Mouse (Mus musculus) lung, postnatal 36 days (tissue): ENCODE results near the gene Mrpl12.

Source experiments
- DNase-seq: peaks from one replicate; pipeline ENCODE4 v3.0.0; 2022; ENCODE audit warnings: mixed read lengths

The Mrpl12 gene

DNA sequence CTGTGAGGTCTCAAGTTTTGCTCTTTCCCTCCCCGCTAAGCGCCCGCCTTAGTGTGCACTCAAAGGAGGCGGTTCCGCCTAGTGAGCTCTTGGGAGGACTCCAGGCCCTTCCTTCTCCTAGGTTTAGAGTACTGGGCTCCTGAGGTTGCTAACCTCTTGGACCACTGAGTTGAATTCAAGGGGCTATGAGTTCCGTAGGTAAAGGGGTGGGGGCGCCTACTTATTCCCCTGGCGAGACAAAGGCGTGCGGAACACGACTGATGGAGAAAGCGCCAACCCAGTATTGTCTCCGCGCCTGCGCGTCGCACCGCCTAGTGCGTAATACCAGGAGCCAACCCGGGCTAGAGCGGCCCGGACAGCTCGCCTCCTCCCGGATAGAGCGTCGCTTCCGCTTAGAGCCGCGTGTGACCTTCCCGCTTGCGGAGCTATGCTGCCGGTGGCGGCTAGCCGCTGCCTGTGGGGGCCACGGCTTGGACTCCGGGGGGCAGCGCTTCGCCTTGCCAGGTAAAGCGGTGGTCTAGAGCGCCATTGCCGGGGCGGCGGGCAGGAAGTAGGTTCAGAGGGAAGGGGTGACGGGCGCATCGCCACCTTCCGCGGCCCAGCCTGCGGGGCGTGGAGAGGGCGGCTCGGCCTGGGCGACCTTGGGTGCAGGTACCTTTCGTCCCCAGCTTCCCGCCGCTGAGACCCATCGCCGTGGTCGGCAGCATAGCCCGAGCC lies at the start of gene Mrpl12:
TSS of gene Mrpl12 (plus strand) at position 349 of the 717 bp plus-strand sequence.
- peak; percentile 92 for DNase-seq

DNA sequence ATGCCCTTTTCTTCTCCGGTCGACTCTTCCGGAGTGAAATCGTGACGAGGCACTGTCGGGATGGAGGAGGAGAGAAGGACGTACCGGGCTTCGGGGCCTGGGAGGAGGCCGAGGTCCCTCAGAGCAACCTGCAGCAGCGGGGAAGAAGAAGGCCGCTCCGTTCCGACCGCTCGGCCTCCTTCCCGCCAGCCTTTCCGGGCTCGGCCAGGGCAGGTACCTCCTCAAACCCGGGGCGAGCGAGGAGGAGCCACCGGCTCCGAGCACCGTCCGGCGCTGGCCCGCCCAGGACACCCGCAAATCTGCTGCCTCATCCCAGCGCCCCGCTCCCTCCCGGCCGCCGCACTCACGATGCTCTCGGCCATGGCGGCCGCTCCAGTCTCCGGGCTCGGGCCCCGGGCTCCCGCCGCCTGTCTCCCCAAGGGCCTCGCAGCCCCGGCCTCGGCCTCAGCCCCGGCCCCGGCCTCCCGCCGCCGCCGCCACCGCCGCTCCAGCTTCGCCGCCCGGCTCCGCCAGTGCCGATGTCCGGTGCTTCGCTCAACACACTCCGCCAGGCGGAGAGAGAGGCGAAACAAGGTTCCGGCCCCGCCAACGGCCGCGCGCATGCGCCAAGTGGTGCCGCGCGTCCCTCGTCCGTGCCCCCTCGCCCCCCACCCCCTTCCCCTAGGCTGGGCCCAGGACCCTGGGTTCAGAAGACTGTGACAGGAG lies 47.1 kb upstream of the Mrpl12 start, which contains the start of gene Nploc4:
TSS of gene Nploc4 (minus strand) at position 557 of the 705 bp plus-strand sequence.
- DNase-seq: peak; percentile 87

DNA sequence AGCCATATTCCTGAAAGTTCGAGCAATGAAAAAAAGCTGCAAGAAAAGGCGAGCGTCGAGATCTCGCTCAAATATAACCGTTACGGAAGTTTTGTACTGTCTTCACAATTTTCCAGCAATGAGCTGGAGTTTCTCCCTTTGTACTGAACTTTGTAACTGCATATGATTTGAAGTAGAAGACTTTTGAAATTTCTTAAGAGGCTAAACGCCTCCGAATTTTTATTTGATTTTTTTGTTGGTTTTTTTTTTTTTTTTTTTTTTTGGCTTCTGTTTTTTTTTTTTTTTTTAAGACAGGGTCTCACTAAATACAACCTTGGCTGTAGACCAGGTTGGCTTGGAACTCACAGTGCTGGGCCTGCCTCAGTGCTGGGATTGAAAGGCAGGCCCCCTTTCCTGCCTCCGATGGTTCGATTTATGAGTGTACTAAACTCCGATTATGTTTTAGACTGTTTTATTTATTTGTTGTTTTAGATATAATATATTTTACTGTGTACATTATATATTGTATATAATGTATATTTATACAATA lies 46.5 kb upstream of the Mrpl12 start:
- DNase-seq: no peak

DNA sequence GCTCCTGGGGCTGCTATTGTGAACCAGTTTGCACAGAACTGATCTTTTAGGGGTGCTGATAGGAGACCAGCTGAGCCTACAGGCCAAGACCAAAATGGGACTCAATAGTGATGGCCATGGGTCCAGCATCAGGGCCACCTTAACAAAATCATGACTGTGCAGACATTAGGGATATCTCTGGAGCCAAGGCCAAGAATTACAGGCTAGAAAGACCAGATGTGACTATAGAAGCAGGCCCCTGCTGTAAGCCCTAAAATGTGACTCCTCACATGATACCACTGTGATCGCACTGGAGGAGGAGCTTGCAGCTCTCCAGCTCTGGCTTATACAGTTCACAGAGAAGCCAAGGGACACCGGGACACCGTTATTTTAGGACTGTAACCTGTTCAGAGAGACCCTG lies 42.1 kb upstream of the Mrpl12 start, which contains the start of gene Tspan10:
TSS of gene Tspan10 (plus strand) at position 301 of the 400 bp plus-strand sequence.
- no peak for DNase-seq

DNA sequence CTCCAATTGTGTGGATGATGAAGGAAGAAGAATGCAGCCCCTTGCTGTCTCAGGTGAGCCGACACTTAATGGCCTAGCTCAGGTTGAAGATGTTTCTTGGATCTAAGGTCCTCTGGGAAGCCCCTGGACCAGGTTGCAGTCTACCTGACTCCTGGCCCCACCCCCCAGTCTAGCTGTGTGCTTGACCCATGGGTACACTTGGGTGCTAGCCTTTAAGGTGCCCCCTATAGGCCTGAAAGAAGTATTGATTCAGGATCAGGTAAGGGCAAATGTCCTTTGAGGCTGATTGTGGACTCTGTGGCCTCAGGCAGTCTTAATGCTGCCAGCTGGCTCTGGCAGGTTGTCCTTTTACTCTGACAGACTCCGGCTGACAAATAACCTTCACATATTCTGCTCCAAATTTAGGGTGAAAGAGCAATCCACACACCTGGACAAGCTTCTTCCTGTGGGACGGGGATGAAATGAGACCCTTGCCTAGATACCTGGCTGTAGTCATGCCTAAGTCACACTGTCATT lies 41.6 kb upstream of the Mrpl12 start:
- DNase-seq: no peak

DNA sequence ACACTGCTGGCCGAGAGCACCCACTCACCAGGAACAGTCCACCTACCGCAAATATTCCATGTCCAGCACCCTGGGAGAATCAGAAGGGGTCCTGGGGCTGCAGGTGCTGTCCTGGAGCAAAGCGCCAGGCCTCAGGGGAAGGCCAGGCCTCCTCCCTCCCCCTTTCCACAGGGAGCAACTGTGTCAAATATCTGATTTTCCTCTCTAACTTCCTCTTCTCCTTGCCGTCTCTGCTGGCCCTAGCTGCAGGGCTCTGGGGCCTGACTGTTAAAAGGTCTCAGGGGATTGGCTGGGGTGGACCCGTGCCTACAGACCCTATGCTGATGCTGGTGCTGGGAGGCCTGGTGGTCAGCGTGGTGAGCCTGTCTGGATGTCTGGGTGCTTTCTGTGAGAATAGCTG lies 40.3 kb upstream of the Mrpl12 start:
- DNase-seq: no peak

DNA sequence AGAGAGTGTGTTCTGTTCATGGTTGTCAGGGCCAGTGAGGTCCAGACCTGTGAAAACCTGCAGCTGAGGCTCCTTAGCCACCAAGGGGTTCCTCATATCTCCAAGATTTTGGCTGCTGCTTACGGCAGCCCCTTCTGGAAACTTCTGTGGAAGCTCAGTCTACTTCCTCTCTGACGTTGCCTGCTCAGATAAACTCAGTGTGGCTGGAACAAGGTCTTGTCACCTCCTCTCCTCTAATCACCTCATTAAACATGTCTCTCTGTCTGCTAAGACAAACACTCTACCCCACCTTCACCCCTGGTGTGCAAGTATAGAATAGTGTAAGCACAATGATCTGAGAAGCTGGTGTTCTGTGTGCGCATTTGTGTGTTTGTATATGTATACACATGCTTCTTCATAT lies 38.9 kb upstream of the Mrpl12 start:
- no peak for DNase-seq

DNA sequence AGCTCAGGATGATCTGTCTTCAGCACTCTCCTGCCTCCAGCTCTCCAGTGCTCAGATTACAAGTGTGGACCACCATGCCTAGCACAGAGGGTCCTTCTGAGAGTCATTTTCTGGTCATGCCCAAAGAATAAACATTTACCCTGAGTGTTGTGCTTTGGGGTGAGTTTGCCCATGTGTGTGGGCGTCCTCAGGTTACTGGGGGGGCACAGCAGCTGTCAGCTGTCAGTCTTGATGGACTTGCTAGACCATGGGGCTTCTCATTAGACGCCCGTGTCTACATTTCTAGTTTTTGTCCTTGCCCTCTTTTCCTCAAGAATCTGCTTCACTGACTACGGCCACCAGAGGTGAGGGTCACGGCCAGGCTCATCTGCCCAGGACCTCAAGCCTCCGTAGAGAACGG lies 37.2 kb upstream of the Mrpl12 start:
- DNase-seq: no peak

DNA sequence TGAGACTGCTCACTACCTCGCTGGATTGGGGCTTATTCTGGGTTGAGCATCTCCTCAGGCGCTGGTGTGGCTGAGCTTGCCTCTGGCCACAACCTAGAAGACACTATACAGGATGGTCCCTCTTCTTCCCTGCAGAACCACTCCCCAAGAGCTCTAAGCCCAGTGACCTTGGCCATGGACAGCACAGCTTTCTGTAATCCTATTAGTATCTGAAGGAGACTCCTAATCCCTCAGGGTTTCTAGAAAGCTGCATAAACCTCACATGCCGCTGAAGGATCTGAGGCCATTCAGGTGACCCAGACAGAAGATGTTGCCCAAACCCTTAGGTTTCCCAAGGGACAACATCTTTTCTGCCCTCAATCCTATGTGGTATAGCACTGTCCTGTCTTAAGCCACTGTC lies 32.2 kb upstream of the Mrpl12 start:
- no peak for DNase-seq

DNA sequence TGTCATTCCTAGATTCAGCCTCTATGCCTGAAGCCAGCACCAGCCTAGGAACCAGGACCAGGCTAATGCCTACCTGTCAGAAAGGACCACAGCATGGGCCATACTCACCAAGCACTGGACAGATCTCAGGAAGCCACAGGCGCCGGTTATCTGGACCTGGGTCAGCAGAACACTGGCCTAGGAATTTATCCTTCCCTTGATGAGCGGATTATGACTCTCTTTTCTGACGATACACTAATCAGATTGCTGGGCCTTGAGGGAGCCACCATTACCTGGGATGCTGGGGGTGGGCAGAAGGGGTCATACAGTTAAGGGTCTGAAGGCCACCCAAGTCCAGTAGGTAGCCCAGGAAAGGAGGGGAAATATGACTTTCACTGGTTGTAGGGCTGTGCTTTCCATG lies 31.1 kb upstream of the Mrpl12 start, which contains the start of gene Pde6g:
TSS of gene Pde6g (minus strand) at position 195 of the 400 bp plus-strand sequence.
- no peak for DNase-seq

DNA sequence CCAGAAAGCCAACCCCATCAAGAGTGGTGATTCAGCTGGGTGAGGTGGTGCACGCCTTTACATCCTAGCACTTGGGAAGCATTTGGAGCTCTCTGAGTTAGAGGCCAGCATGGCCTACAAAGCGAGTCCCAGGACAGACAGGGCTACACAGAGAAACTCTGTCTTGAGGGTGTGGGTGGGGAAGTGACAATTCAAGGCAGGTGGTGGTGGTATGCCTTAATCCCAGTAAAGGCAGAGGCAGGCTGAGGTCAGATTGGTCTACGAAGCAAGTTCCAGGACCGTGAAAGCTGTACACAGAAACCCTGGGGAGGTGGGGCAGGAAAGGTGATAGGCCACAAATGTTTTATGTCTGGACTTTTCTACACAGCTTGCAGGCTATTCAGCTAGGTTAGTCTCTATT lies 29.4 kb upstream of the Mrpl12 start:
- DNase-seq: no peak

DNA sequence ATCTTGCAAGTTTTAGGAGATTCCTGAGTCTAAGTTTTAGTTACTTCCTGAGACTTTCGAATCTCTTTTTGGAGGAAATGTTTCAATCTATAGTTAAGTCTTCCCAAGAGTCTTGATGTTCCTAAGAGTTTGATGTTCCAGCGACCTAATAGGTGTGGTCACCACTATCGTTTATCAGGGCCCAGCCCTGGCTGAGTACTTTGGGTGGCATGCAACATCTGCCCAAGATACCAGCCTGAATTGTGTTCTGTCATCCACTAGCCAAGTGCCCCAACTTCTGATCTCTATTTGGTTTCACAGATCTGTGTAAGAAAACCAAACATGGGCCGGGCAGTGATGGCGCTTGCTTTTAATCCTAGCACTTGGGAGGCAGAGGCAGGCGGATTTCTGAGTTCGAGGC lies 29.0 kb upstream of the Mrpl12 start:
- no peak for DNase-seq

DNA sequence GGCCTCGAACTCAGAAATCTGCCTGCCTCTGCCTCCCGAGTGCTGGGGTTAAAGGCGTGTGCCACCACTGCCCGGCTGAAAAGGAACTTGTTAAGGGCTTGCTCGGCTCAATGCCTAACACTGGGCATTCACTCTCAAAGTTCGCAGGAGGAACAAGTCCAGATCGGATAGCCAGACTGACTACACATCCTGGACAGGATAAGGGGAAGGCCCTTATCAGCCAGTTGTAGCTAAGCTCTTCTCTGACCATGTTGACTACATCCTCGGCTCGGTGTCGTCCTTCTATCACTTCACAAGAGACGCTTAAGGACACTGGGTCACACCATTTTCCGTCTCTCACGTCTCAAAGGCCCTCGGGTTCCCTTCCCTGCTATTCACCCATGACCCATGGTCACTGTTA lies 27.0 kb upstream of the Mrpl12 start:
- no peak for DNase-seq

DNA sequence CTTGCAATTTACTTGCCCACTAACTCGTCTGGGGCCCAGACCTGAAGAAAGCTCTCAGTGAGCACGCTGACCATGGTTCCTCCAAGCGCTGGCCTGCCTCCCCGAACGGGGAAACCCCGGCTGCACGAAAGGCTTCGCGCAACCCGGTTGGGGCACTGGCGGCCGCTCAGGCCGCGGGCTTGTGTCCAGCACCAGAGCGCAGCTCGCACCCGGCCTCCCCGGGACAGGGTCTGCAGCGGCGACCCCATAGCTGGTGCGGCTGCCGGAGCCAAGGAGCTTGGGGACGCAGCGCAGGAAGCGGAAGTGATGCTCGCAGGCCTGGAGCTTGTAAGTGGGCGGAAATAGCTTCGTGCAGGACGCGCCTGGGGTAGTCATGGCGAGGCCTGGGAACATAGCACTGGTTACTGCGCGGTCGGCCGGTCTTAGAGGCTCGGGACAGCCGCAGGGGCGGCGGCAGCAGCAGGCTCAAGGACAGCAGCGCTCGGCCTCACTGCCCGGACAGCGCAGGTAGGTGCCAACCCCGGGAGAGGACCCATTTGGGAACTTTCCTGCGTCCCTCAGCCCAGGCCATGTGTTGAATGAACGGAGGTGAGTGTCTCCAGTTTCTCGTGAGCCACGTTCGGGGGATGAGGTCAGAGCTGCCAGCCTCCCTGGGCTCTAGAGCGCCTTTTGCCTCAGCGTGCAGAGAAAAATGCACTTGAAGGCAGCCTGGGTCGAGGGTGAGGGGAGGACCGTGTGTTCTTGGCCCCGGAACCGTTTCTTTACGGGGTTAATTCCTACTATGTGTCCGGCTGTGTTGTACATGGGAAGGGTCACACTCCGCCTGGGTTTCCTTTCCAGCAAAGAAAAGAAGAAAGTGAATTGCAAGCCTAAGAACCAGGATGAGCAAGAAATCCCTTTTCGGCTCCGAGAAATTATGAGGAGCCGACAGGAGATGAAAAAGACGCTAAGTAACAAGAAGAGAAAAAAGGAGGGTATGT lies 26.4 kb upstream of the Mrpl12 start, which contains the start of the genes Oxld1 and Ccdc137:
TSS of gene Oxld1 (minus strand) at position 297 of the 980 bp plus-strand sequence.
TSS of gene Ccdc137 (plus strand) at position 344 of the 980 bp plus-strand sequence.
- DNase-seq: peak; percentile 80

DNA sequence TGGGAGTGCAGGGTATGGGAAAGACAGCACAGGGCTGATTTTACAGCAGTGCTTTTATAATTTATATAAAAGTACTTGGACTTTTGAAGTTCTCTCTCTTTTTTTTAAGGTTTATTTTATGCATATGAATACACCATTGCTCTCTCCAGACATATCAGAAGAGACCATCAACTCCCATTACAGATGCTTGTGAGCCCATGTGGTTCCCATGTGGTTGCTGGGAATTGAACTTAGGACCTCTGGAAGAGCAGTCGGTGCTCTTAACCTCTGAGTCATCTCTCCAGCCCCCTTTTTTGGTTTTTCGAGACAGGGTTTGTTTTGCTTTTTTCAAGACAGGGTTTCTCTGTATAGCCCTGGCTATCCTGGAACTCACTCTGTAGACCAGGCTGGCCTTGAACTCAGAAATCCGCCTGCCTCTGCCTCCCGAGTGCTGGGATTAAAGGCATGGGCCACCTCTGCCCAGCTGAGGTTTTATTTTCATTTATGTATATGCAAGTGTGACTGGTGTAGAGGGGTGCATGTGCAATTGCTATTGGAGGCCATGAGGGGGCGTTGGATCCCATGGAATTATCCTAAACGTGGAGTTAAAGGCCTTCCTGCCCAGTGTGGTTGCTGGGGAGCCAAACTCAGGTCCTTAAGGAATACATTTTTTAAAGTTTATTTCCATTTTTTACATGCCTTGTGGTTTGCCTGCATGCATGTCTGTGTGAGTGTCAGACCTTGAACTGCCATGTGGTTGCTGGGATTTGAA lies 25.4 kb upstream of the Mrpl12 start:
- DNase-seq: no peak

DNA sequence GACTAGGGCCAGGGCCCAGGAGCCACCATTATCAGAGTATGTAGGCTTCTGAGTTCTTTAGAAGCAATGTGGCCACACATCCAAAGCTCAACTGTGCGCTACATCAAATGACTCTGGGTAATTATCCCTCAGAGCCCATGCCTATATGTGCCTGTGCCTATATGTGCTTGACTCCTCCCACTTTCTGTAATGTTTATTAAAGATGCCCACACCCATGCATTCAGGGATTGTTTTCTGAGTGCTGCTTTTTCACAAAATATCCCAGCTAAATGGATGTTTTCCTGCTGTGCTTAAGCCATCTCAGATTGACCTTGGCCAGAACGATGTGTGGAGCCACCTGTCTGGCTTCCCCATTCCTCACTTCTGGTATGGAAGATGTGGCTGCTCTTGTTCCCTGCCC lies 20.9 kb upstream of the Mrpl12 start:
- no peak for DNase-seq

DNA sequence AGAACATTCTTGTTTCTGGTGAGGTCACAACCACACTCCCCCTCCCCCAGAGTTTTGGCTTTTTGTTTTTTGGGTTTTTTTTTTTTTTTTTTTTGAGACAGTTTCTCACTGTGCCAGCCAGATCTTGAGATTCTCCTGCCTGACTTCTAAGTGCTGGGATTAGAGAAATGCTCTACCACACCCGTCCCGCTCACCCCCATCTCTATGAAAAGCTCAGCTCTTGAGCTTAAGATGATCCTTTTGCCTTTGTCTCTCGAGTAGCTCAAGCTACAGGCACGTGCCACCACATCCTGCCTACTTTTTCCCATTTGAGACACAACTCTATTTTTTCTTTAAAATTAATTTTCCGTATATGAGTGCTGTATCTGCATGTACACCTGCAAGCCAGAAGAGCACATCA lies 20.0 kb upstream of the Mrpl12 start:
- DNase-seq: no peak

DNA sequence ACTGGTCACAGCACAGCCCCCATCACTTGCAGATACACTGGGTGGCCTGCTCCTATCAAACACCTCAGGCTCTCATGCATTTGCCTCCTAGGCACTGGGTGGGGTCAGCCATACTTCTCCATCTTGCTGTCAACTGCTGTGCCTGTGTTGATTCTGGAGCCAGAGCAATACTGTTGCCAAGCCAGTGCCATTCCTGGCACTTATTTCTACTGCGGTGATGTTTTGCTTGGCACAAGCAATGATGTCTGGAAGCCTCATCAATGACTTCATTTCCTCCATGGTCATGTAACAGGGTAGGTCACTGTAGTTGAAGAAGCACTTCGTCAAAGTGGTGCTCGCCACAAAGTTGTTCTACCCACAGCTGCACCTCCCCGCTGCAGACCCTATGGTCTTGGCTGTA lies 18.9 kb upstream of the Mrpl12 start:
- no peak for DNase-seq

DNA sequence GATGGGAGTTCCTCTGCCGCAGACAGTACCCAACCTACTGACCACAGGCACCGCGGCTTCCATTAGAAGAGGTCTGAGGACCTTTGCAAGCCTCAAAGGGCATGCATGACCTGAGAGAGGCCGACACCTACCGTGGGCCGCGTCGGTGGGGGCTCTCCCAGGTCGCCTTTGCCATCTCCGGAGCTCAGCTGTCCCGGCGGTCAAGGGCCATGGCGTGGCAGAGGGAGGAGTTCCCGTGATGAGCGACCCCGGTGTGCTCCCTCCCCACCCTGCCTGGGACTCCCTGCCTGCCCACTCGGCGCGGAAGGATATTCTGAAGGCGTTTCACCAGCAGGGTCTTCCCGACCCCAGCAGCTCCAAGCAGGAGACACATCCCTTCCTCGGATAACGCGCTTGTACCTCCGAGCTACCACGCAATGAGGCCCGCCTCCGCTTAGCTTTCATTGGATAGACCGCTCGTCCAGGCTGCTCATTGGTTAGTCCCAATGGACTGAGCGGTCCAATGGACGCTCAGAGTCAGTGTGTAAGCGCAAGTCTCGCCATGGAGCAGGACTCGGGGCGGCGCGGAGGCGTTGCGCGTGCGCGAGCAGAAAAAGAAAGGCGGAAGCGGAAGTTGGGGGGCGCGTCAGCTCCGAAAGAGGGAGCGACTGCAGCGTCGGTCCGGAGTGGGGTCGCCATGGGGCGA lies 17.2 kb upstream of the Mrpl12 start, which contains the start of gene Arl16:
TSS of gene Arl16 (minus strand) at position 557 of the 685 bp plus-strand sequence.
- DNase-seq: peak; percentile 96

DNA sequence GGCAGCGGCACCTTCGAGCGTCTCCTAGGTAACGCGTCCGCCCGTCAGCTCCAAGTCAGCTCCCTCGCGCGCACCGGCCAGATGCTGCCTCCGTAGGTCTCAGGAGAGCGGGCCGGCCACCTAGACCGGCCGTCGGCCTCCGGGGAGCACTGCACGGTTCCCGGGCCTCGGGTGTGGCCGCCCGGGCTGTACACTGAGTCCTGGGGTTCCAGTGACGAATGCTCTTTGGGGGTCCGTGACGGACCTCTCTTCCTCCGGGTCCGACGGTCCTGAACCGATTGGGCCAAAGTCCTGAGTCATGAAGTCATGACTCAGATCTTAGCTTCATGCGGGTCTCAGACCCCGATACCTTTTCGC lies 16.7 kb upstream of the Mrpl12 start:
- DNase-seq: no peak

DNA sequence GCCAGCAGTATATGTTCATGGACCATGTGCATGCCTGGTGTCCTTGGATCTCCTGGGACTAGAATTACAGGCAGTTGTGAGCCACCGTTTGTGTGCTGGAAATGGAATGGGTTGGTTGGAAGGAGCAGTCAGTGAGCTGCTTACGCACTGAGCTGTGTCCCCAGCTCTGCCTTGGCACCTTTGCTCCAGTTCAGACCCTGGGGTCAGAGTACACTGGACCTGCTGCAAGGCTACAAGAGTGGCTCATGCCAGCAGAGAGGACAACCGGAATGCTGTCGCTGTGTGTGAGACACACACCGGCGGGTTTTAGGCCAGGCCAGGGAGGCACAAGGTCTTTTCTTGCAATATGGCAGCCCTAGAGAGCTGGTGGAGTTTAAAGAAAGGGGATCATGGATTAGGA lies 12.4 kb upstream of the Mrpl12 start:
- no peak for DNase-seq
